Mouse (Mus musculus) cerebellum, adult (tissue): ENCODE measurements at regions not wholly inside any gene's neighbourhood (a gene's known extent, or its start where the extent isn't known, plus 50 kb on each side); places are given as distances from the start of the nearest gene placed in this dataset.

ENCODE experiments used
- ATAC-seq: cut with Nextera tagmentation; 2 replicates; pipeline ENCODE4 v1.9.2; 2017; ENCODE audit warnings: mild to moderate bottlenecking, moderate library complexity, mixed read lengths; ENCODE audit not compliant: insufficient number of reproducible peaks, low FRiP score, low TSS enrichment

GRCm38 (mm10) chr13:51227836-51228235, 57.0 kb downstream of the Nxnl2 start:
- no peak for ATAC-seq

- ATAC-seq = peak; percentile 52; the same call in 1 of the 2 replicates
These were observed 58.3 kb downstream of the Nxnl2 start for GRCm38 (mm10) chr13:51228862-51229770.

- ATAC-seq = no peak
These were observed 59.0 kb downstream of the Nxnl2 start for GRCm38 (mm10) chr13:51229862-51230261.

GRCm38 (mm10) chr13:51231586-51231985, 60.8 kb downstream of the Nxnl2 start:
- ATAC-seq = no peak

GRCm38 (mm10) chr13:51247378-51247777, 76.6 kb downstream of the Nxnl2 start:
- no peak for ATAC-seq

- no peak for ATAC-seq
These were observed 82.5 kb downstream of the Nxnl2 start for GRCm38 (mm10) chr13:51253371-51253770.

- no peak for ATAC-seq
These were observed 84.9 kb downstream of the Nxnl2 start for GRCm38 (mm10) chr13:51255688-51256087.

- ATAC-seq = no peak
These were observed 88.2 kb downstream of the Nxnl2 start for GRCm38 (mm10) chr13:51258752-51259721.

- ATAC-seq = no peak
These were observed 90.8 kb downstream of the Nxnl2 start for GRCm38 (mm10) chr13:51261619-51262018.

- ATAC-seq = no peak
These were observed 102.0 kb downstream of the Nxnl2 start for GRCm38 (mm10) chr13:51272786-51273185.

- ATAC-seq = no peak
These were observed 103.8 kb downstream of the Nxnl2 start for GRCm38 (mm10) chr13:51274639-51275038.

- ATAC-seq = no peak
These were observed 105.8 kb downstream of the Nxnl2 start for GRCm38 (mm10) chr13:51276601-51277000.

- ATAC-seq = no peak
These were observed 106.7 kb downstream of the Nxnl2 start for GRCm38 (mm10) chr13:51277515-51277914.

- ATAC-seq = no peak
These were observed 109.0 kb downstream of the Nxnl2 start for GRCm38 (mm10) chr13:51279642-51280387.

GRCm38 (mm10) chr13:51280388-51280753, 109.5 kb downstream of the Nxnl2 start:
- ATAC-seq = no peak

GRCm38 (mm10) chr13:51284679-51285078, 113.9 kb downstream of the Nxnl2 start:
- ATAC-seq = no peak

- no peak for ATAC-seq
These were observed 118.6 kb downstream of the Nxnl2 start for GRCm38 (mm10) chr13:51289442-51289841.

- no peak for ATAC-seq
These were observed 118.4 kb upstream of the S1pr3 start for GRCm38 (mm10) chr13:51290021-51290424.

- ATAC-seq = no peak
These were observed 117.5 kb upstream of the S1pr3 start for GRCm38 (mm10) chr13:51290926-51291325.

- ATAC-seq = no peak
These were observed 115.4 kb upstream of the S1pr3 start for GRCm38 (mm10) chr13:51293047-51293446.
